Mouse (Mus musculus): ENCODE data around the gene Ap2a1.

GRCm38 (mm10) chr7:44857905-44858304, 71.4 kb downstream of the Ap2a1 start:
- TF ChIP-seq CTCF (IDR thresholded peaks at IDR 0.05; ENCODE audit: control insufficient read depth, insufficient read depth, insufficient replicate concordance, low read depth, low read length) (no peak), POLR2A (IDR thresholded peaks at IDR 0.05; ENCODE audit: control insufficient read depth, low read depth, low read length) (no peak)

Measured in testis, adult 2 months (tissue).